In the genomic region with DNA sequence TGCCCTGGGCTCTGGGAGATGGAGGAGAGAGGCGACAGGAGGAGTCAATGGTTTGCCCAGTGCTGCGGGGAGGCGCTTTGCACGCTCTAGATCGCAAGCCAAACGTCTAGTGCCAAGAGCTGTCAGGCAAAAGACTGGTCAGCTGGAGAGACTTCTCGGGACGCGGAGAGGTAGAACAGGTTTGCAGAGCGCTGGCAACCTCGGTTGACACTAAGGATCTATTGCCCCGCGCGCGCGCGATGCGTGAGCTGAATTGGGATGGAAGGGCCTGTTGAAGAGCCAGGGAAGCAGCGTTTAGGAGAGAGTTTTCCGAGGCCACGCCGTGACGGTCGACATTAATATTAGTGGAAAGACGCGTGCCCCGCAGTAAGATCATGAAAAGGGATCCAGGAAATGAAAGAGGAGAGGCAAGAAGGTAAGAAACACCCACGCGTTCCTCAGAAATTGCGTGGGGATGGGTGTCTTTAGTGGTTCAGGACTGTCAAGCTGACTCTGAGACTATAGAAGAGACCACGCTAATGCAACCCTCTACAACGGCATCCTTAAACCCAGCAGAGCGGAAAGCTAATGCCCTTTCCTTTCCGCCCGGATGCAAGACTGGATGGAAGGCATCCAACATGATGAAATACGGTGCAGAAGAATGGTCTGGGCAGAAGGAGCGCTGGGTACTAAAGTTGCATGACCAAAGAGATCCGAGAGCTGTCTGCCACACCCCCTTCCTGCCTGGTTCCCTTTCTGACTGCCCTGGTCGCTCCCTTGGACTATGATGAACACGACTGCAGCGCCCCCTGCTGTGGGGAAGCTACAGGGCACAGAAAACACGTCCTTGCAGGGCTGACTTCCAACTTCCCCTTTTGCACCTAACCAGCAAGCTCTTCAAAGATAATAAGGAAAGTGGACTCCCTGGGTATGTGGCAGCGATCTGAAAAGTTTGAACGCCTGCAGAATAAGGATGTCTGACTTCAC, we compare ENCODE assay signal across 8 mouse cellular contexts. TPM values are rescaled to one million over a fixed set of nuclear protein-coding genes. Genes with fewer than 3 reads are reported as not detected.
DNase-seq lines count a peak whose midpoint lies in the region; ATAC-seq lines count a peak whose summit lies in the region.

No protein-coding gene starts in this region.

- peak overlapping the region; percentile 78 for H3K4me3 ChIP-seq in hindbrain, embryonic 12.5 days

- H3K9me3 ChIP-seq in hindbrain, embryonic 12.5 days (replicated peaks), result no peaks in the 10 kb centered on the region

- WGBS in hindbrain, embryonic 12.5 days, result under 1% methylated on average over 44 of the region's 44 CpGs

- H3K27me3 ChIP-seq in hindbrain, embryonic 12.5 days, result no peaks in the 10 kb centered on the region; the same call in 1 of the 2 replicates

- H3K4me1 ChIP-seq in hindbrain, embryonic 12.5 days, result peaks cover 27% of the 10 kb centered on the region

- DNase-seq in Muller cell, postnatal 12 days (ENCODE audit: inconsistent ontology term), result peak; percentile 96
- DNase-seq in cerebellum, adult 9-11 months, result peak; percentile 94
- peak; percentile 85 to 98 for DNase-seq in frontal cortex, adult 2 months (ENCODE audit: extremely low spot score in 1 of 2, low spot score in 1 of 2)
- peak; percentile 93 to 96 for DNase-seq in layer of hippocampus, postnatal 14 days (ENCODE audit: low spot score in 2 of 2)
- DNase-seq in lung, postnatal 14 days, result peak; percentile 97
- DNase-seq in retina, adult 2 months (ENCODE audit: low read depth, low spot score), result peak; percentile 61
- DNase-seq in thymus, postnatal 36 days, result peak; percentile 78 to 83

- peak overlapping the region; percentile 76 for H3K4me2 ChIP-seq in hindbrain, embryonic 12.5 days (replicated peaks)

- no peaks in the 10 kb centered on the region for H3K36me3 ChIP-seq in hindbrain, embryonic 12.5 days

- ATAC-seq in hindbrain, embryonic 12.5 days (ENCODE audit: low FRiP score), result peak; percentile 76

- H3K27ac ChIP-seq in hindbrain, embryonic 12.5 days, result peak overlapping the region; percentile 93

- H3K9ac ChIP-seq in hindbrain, embryonic 12.5 days, result peak overlapping the region; percentile 82

RNA-seq across cellular contexts. Expression of a gene that starts 0.7 kb away (rescaled TPM):
- polyA plus RNA-seq in frontal cortex, adult 2 months (2012; rRNA removed), result 8.4 and 9.3 TPM in 2 replicates
- 19.6 and 19.9 TPM in 2 replicates for polyA plus RNA-seq in hindbrain, embryonic 12.5 days (2016; fragmentation: Nextera tagmentation; extraction: Ambion mirVana)
- total RNA-seq in layer of hippocampus, postnatal 14 days (2021), result 10 to 100 TPM; 12.1 to 12.4 TPM

Comparison
In these comparisons a context has a peak if more than half of its experiments do, and no peak if none do; other contexts are left out.
1. Peak in every context shown above with its lines: DNase-seq, ATAC-seq, H3K4me3 ChIP-seq and H3K27ac ChIP-seq.